Mouse (Mus musculus) regulatory T cell (primary cell): ENCODE measurements around the gene Cyp27b1.
"Not testable (repeated sequence)": the region's sequence is repeated elsewhere in the genome, so short reads cannot be mapped to it uniquely, and the experiment has no call there.

Experiments used
- in situ Hi-C: fragments of 300-600 bp; cut with MboI, MseI; formaldehyde crosslinking; loops from one replicate; pipeline ENCODE4 v1.15.1; 2025; ENCODE audit warnings: high pct_unique_total_duplicates

Gene Cyp27b1

DNA sequence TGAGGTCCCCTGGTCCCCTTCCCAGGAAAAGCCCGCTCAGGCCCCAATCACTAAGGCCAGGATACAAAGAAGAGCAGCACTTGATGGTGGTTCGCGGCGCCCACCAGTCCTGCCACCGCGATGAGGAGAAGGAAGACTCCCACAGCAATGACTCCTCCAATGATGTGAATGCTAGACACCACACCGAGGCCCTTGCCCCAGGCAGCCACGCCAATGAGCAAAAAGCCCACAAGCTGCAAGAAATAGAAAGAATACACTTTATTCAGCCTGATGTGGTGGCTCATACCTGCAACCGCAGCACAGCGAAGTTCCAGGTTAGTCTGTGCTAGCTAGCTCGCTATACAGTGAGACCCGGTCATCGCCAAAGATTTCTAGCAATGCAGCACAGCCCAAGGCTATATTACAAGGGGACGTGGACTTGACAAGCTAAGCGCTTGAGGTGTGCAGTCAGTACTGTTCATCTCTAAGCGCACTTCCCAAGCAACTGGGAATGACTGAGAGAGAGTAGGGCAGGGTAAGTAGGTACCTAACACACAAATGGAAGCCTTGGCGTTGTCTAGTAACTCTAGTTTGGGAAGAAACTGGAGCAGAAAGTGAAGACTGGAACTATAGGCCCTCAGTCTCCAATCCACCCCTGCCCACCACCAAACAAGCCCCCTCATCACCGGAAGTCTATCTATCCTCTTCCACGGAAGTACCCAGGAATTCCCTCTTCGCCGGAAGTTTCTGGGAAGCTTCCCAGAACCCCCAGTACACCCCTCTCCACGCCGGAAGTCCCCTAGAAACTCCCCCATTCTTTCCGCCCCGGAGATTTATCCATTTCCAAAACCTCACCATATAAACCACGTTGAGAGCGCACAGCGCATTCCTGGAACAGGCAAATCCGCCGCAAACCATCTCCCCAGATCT is 21.5 kb downstream of the Cyp27b1 start:
- in situ Hi-C loops: no loop called here

DNA sequence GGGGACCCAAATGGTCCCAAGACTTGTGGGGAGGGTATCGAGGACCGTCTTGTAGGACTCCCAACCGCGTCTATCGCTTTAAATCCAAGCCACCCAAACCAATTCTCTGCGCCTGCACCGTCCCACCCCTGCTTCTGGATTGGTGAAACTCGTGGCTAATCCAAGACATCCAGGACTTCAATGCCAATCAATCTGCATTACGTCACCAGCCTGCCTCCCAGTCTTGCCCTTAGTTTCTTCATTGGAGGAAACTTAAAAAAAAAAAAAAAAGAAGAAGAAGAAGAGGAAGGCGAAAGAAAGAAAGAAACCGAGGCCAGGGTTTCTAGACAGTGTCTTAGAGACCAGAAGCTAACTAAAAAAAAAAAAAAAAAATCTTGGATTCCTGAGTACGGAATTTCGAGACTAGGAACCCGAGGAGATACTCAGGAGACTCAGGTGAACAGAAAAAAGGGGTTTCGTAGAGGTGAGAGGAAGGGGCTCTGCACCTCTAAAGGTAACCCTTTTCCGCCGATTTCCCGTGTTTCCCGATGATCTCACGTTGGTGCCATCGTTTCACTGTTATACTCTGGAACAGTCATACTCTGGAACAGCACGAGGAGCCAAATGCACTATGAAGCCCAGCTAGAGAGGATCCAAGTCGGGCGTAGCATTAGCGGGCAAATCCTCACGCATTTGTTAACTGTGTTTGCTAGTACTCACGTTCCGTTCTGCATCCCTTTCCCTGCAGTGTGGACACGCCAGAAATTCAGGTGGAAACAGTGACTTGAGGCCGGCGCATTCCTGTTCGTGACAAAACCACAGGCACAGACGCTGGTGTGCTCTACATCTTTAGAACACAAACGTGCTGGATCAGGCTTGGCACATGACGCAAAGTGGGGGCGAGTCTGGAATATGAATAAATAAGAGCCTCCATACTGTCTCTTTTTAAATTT is 22.4 kb downstream of the Cyp27b1 start, which contains the start of gene Tspan31:
Gene Tspan31, minus strand, starts transcription at position 75 of the 932 bp plus-strand sequence.
- in situ Hi-C loops: no loop called here

GRCm38 (mm10) chr10:127071203-127071602 is 23.2 kb downstream of the Cyp27b1 start:
- in situ Hi-C loops: no loop called here

DNA sequence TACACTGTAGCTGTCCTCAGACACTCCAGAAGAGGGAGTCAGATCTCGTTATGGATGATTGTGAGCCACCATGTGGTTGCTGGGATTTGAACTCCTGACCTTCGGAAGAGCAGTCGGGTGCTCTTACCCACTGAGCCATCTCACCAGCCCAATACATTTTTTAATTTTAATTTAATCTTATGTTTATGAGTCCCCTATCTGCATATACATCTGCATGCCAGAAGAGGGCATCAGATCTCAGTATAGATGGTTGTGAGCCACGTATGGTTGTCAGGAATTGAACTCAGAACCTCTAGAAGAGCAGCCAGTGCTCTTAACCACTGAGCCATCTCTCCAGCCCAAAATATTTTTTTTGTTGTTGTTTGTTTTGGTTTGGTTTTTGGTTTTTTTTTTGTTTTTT is 24.2 kb downstream of the Cyp27b1 start:
- in situ Hi-C loops: not testable (repeated sequence)

GRCm38 (mm10) chr10:127072969-127073368 is 24.9 kb downstream of the Cyp27b1 start:
- in situ Hi-C loops: not testable (repeated sequence)

GRCm38 (mm10) chr10:127073981-127074380 is 25.9 kb downstream of the Cyp27b1 start:
- in situ Hi-C loops: no loop called here

- in situ Hi-C loops: loop anchor here (5.0 kb wide), 1 partner anchor 982 kb away; the partner anchor contains the start of gene Ptges3
Measured at GRCm38 (mm10) chr10:127075080-127075479, 27.0 kb downstream of the Cyp27b1 start, which contains the start of gene Agap2. TSS of gene Agap2 (plus strand) at chr10:127075284.

DNA sequence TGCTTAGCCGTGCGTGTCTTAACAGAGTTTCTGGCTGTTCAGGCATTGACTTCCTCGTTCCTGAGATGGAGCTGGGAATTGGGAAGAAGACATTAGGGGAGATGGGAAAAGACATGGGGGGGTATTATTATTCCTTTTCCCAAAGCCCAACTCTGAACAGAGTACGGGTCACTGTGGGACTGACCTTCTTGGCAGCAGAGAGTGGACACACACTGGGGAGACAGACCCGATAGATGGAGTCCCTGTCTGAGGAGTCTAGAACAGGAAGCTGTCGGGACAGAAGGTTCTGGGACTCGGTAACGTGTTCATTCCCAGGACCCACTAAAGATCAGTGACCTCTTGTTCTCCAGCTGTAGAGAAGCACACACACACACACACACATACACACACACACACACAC is 27.6 kb downstream of the Cyp27b1 start:
- in situ Hi-C loops: loop anchor here (5.0 kb wide), 1 partner anchor 982 kb away; the partner anchor contains the start of gene Ptges3

- in situ Hi-C loops: loop anchor here (5.0 kb wide), 1 partner anchor 981 kb away; the partner anchor contains the start of gene Ptges3
Measured at GRCm38 (mm10) chr10:127076082-127076481, 28.0 kb downstream of the Cyp27b1 start.

- in situ Hi-C loops: loop anchor here (5.0 kb wide), 1 partner anchor 980 kb away; the partner anchor contains the start of gene Ptges3
Measured at GRCm38 (mm10) chr10:127077515-127077914, 29.5 kb downstream of the Cyp27b1 start.

DNA sequence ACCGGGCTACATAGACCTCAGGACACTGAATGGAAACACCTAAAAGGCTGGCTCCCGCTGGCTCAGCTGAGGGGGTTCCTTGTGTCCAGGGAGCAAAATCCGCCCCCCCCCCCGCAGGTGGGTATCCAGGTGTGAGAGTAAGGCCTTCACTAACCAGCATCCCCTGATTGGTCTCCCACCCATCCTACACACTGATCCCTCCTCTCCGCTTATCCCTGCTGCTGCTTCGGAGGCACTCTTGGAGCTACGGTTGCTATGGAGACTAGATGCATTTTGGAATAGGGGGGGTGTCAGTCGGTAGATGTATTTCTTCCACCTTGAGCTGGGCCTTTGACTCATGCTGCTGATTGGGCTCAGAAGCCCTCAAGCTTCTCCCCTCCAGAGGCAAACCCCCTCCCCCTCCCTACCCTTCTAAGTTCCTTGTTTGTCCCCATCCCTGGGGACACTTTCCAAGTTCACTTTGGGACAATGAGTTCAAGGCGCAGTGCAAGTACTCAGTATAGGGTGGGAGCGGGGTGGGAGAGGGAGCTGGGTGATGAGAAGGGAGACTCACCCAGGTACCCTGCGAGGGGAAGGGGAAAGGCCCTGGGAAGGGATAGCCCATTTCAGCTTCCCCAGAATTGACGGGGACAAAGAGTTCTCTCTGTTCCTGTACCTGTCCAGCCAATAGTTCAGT is 30.1 kb downstream of the Cyp27b1 start:
- in situ Hi-C loops: loop anchor here (5.0 kb wide), 1 partner anchor 979 kb away; the partner anchor contains the start of gene Ptges3

- in situ Hi-C loops: loop anchor here (5.0 kb wide), 1 partner anchor 978 kb away; the partner anchor contains the start of gene Ptges3
Measured at GRCm38 (mm10) chr10:127078677-127079575, 30.9 kb downstream of the Cyp27b1 start.

- in situ Hi-C loops: loop anchor here (5.0 kb wide), 1 partner anchor 977 kb away; the partner anchor contains the start of gene Ptges3
Measured at GRCm38 (mm10) chr10:127079665-127080391, 31.8 kb downstream of the Cyp27b1 start.

GRCm38 (mm10) chr10:127080901-127081780 is 33.1 kb downstream of the Cyp27b1 start:
- in situ Hi-C loops: no loop called here

GRCm38 (mm10) chr10:127081996-127082620 is 34.1 kb downstream of the Cyp27b1 start:
- in situ Hi-C loops: no loop called here

DNA sequence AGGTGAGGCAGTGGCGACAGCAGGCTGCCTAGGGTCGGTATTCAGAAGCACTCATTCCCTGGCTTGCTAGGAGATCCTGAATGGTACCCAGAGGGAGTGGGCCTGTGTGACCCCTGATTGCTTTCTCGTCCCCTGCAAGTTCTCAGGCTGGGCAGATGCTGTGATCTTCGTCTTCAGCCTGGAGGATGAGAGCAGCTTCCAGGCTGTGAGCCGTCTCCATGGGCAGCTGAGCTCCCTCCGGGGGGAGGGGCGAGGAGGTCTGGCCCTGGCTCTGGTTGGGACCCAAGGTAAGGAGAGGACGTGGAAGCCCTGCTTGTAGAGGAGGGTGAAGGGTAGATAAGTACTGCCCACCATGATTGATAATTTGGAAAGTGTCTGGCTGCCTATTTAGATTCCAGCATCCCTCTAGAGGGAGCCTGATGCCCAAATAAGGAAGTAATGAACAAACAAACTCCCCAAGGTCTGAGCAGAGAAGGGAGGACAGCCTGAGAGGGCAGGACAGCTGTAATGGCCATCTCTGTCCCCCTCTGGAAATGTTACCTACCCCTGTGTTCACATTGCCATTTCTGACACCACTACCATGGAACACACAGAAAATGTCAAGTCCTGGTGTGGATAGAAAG is 35.4 kb downstream of the Cyp27b1 start:
- in situ Hi-C loops: no loop called here

GRCm38 (mm10) chr10:127083915-127084306 is 35.9 kb downstream of the Cyp27b1 start:
- in situ Hi-C loops: no loop called here
